Mouse (Mus musculus) hematopoietic stem cell, adult 5-6 weeks (primary cell): ENCODE data around the gene Scnn1b. TPM values are rescaled to one million over a fixed set of nuclear protein-coding genes. Genes with fewer than 3 reads are reported as not detected.

Experiments
- ATAC-seq, 2 experiments: fragments of 125-278 bp in 1 of 2; replicated peaks in 1 of 2; 2 replicates each; pipeline ENCODE4 v1.8.0; 2016 to 2017; ENCODE audit warnings: inconsistent platforms in 2 of 2, mild to moderate bottlenecking in 2 of 2, moderate number of reproducible peaks in 2 of 2, low read depth in 1 of 2, moderate TSS enrichment in 1 of 2; ENCODE audit not compliant: low FRiP score in 2 of 2, poor library complexity in 2 of 2, severe bottlenecking in 2 of 2, insufficient read depth in 1 of 2, low TSS enrichment in 1 of 2
- total RNA-seq: library from RNA; stranded (forward); fragments of 172-1452, 232-1000 nt; gene quantifications from 2 replicates; pipeline ENCODE4 v1.2.3, GENCODE M21; 2017

Scnn1b gene
- total RNA-seq, 1 experiment from 2014 or later, result not detected

DNA sequence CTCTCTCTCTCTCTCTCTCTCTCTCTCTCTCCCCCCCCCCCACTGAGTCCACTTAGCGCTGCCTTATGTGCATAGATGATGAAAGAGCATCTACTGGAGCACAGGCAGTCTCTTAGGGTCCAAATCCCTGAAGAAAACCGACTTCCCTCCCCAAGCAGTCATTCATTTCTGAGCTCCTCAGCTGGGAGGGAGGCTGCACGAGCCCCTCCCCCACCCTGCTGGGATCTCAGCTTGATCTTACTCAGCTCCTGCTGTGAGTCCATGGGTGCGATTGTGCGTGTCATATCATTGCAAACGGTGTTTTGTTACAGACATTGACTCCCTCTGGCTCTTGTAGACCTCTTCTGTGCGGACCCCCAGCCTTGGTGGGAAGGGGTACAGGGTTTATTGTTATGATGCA lies 35.1 kb downstream of the Scnn1b start:
- ATAC-seq, result no peak

DNA sequence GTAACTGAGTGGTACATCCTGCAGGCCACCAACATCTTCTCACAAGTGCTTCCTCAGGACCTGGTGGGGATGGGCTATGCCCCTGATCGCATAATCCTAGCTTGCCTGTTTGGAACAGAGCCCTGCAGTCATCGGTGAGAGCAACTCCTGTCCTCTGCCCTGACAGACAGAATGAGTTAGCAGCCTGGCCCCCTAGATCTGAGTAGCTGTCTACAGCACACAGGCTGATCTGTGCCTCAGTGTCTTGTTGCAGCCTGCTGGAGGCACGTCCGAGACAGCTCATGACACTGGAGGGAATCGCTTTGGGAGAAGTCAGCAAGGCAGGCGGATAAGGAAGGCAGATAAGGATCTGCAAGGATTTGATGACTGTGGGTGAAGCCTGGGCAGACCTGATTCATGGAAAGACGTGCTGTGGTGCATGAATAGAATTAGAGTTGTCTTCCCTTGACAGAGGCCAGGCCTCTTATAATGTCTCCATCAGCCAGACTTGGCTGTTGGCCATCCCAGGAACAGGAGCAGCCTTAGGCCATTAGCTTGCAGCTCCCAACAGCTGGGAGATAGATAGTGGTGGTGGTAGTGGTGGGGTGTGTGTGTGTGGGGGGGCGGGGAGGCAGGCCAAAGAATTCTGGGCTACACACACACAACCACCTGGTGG lies 38.0 kb downstream of the Scnn1b start:
- ATAC-seq, result no peak

DNA sequence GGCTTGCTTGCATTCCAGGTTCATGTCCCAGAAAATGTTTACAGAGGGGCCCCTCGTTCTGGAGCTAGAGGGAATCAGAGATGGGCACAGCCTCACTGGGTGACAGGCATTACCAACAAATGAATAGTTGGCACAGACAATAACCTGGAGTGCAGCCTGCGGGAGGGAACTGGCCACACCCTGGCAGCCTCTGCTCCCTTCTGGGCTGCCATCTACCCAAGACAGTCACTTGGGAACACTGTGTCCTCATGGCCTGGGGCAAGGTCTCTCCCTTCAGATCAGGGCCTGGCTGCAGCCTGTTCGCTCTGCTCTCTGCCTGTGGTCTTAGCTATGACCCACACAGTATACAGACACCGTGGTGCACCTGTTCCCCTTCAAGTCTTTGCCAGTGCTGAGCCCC lies 42.0 kb downstream of the Scnn1b start:
- ATAC-seq, result no peak

DNA sequence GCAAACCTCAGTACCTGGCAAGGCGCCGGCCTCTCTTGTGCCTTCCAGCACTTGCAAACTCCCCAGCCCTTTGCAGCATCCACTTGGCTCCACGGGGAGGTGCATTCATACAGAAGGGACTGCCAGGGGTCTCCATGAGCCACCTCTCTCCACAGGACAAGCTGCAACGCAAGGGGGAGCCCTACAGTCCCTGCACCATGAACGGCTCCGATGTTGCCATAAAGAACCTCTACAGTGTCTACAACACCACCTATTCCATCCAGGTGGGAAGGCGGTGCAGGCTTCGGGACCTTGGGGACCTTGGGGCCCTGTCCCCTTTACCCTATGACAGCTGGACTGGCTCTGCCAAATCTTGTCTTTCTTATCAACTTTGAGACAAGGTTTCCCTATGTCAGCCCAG lies 47.4 kb downstream of the Scnn1b start:
- ATAC-seq, result no peak

DNA sequence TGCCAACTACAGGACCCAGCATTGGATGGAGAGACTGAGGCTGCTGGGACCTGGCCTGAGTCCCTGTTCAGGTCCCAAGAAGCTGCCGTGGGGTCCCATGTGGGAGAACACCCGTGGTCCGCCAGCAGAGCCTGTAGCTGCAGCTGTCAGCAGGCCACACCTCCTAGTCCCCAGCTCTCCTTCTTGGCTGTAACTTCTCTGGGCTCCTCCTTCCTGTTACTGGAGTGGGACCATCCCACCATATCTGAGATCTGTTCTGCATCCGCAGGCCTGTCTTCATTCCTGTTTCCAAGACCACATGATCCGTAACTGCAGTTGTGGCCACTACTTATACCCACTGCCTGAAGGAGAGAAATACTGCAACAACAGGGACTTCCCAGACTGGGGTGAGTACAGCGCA lies 49.1 kb downstream of the Scnn1b start:
- no peak for ATAC-seq

DNA sequence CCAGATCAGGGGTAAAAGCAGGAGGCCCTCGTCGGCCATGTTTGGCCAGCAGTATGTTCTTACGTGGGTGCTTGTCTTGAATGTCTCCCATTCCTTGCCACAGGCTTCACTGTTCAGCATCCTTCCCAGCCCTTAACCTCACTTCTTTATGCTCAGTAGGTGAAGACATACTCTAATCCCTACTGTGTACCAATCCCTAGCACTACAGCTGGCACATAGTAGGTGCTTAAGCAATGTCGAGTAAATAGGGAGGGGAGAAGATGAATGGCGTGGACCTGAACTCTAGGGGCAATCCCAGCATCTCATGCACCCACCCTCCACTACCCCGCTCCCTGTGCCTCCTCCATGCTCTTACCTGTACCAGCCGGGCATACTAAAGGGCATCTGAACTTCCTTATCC lies 59.5 kb downstream of the Scnn1b start:
- ATAC-seq, result no peak

DNA sequence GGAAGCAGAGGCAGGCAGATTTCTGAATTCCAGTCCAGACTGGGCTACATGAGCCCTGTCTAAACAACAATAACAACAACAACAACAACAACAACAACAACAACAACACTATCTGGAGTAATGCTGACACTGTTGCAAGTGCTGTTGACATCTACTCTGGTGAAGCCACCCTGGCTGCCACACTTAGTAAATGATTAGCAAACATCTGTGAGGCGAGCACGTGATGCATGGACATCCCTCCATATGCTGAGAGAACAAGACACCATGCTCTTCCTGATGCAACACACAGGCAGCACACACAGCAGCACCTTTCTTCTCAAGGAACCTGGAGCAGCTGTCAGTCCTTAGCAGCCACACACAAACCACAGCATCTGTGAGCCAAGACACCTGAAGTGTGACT lies 63.0 kb downstream of the Scnn1b start:
- no peak for ATAC-seq

DNA sequence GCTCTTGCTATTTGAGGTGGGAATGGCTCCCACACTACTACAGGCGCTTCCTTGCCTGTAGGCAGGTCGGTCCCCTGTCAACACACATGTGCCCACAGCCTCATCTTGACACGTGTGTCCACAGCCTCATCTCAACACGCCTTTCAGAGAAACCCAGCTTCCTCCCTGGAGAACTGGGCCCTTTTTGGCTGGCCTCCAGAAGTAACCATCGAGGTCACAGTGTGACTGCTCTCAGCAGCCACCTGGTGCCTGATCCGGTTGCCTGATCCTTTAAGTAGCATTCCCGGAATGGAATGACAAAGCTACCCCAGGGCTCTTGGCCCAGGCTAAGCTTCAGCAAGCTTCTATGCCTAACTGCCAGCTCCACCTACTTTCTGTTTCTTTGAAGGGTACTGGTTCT lies 66.4 kb downstream of the Scnn1b start:
- ATAC-seq, result no peak

DNA sequence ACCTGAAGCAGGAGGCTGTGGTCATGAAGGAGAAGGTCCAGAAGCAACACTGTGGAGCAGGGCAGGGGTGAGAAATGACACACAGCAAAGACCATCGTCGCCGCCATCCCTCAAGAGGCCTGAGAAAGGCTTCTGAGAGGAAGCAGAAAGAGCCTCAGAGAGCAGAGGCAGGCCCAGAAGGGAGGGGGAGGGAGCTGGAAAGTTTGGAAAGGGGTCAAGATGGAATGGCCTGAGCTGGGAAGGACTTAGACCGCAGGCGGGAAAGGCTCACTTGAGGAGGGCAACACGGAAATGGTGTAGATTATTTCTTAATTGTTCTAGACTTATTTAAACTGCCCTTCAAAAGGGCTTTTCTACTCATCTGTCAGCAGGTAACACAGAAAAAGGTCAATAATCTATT lies 68.8 kb downstream of the Scnn1b start:
- ATAC-seq, result no peak

DNA sequence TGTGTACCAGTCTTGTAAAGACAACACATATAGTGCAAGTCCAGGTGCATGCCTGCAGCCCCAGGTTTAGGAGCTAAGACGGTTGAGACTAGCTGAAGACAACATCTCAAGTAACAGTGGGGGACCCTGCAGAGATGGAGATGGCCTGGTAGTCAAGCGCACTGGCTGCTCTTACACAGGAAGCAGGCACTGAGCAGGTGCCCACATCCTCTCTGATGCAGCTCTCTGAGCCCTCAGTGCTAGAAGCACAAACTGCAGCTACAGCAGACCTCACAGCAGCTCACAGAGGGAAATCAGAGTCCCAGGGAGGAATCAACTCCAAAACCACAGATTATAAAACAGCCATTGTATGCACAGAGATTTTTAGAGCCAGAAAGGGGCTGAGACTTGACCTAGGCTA lies 69.5 kb downstream of the Scnn1b start:
- peak; percentile 7 to 60; a peak in 1 of 4 replicates for ATAC-seq

DNA sequence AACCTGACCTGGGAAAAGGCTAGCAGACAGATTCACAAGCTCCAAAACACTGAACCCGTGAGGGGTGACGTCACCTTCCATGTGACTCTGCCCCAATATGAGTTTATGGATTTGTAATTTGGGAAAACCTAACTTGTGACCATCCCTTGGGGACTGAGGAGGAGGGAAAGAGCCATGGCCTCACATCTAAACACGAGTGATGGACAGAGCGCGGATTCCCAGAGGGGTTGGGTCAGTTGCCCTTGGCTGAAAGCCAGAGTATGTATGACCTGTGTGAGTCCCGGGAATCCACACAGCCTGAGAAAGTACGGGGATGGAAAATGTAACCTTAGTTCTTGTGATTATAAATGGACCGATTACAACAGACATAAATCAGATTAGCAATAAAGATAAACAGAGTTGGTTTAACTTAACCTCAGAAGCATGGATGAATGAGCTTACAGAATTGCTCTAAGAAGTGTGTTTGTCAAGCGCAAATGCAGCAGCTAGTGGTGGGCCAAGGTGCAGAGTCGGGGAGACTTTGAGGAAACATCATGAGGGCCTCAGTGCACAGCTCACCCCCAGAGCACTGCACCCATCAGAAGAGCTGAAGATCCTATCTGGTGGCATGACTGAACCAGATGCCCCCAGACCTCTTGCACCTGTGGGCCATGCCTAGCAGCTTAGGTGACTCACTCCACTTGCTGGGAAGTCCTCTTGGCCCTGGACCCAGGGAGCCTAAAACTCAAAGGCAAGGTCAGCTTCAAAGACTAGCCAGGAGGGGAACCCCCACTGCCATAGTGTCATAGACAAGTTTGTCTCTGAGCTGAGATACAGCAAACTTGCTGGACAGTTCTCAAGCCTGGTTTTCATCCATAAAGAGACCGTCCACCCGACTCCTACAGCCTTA lies 71.3 kb downstream of the Scnn1b start:
- no peak for ATAC-seq

DNA sequence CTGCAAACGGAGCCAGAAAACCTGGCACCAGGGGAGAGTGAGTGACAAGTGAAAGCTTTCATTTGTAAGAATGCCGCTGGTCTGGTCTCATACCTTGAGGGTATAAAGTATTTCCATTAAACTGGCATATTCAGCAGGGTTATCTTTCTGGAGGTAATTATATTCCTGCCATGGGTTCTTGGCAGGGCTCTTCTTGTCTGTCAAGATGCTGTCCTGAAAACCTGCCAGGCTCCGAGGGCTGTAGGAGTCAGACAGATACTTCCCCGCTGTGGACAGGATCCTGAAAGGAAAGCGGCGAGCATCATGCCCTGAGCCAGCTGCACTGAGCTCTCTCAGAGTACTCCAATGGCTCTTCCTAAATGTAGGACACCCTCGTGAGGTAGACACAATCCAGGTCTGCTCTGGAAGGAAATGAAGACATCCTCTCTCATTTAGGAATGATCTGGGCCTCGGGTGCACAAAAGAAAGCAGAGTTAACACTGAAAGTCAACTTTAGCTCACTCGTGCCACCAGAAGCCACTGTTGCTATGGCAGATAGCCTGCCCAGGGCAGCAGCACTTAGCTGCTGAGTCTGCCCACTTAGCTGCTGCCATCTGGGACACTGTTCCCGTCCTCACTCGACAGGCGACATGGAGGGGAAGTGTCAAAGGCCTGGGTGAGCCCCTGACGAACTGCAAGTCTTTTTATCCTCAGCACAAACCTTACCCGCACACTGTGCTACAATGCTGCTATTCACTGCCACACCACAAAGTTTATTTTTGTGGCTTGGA lies 72.2 kb downstream of the Scnn1b start:
- no peak for ATAC-seq

DNA sequence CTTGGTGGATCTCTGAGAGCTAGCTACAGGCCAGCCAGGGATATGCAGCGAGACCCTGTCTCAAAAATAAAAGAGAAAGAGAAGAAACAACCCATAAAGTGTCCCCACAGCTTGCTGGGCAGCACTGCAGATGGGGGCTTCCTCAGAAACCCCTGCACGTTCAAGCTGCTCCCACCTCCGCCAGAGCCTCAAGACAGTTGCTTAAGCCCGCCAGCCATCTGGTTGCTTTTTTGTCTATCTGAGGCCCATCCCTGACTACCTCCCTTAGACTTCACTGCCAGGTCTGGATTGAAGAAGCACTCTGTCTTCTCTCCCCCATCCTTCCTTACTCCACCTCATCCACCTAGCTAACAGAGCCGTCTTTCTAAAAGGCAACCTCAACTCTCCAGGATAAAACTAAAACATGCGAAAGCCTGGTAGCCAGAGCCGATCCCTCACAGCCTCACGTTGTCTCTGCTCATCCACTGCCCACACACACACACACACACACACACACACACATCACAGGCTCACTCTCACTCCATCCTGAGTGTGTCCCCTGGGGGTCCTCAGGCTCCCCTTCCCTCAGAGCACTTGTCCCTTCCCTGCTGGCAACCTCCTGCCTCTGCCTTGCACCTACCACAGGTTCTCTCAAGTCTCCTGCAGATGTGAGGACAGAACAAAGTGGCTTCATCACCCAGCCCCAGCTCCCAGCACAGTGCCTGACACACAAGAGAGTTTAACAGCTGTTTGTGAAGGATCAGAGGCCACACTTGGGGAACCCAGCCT lies 73.5 kb downstream of the Scnn1b start:
- no peak for ATAC-seq

DNA sequence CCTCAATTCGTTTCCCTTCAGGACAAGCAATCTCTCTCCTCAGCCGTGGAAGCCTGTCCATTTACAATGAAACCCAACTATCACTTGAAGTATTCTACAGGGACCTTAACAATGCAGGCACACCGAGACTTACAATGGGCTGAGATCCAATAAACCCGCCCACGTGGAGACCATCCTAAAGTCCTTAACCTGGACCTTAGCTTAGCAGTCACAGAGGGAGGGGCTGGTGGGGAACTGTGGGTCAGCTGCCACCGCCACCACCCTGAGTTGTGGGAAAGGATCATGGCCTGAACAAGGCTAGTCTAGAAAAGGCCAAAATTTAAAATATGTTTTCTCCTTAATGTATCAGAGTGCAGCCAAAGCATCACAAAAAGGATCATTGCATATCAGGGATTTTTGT lies 74.4 kb downstream of the Scnn1b start:
- no peak for ATAC-seq

DNA sequence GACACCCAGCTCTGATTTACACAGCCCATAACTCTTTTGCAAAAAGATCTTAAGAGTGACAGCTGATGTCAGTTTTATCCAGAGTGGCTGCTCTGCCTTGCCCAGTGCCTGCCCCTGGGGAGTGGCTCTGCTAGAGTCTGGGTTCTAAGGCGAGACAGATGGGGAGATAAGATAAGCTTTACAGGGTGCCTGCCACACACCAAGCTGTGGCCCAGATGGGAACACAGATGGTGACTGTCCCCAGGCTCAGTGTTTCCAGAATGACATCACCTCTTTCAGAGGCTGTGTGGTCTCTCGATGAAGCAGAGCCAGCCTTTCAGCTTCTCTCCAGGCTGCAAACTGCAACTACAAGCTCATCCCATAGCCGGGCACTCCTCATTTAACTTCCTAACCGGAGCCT lies 74.9 kb downstream of the Scnn1b start:
- ATAC-seq, result no peak; a peak in 1 of 4 replicates

DNA sequence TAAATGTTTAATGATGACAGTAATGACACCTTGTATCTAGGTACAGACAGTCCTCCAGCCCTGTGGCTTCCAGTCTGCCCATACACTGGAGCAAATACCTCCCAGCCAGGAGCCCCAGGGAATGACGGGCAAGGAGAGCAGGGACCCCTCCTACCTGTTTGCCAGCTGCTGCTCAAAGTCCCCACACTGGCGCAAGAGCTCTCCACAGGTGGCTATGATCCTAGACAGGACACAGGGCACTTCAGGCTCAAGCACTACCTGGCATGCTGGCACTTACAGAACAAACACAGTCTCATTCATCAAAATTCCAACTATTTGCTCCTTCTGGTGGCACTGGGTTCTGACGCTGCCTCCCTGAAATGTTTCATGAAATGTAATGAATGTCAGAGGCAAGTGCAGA lies 76.2 kb downstream of the Scnn1b start:
- ATAC-seq, result no peak

DNA sequence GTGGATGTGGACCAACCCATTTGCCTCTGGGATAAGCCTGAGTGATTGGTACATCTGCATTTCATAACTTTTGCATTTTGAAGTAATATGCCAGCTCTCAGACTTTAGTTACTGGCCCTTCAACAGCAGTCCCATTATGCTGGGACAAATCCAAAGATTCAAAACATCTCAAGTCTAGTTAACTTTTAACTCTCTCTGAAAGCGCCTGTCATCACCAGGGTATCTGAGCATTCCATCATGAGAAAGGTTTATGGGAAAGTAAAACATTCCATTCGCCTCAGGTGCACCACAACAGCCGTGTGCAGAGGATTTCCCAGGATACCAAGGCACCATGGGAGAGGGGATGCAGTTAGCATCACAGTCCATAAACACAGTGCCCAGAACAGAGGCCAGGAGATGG lies 76.8 kb downstream of the Scnn1b start:
- ATAC-seq, result no peak
